Mouse (Mus musculus) intestine, embryonic 15.5 days (tissue): ENCODE measurements around the gene Olfr1287. TPM values are rescaled to one million over a fixed set of nuclear protein-coding genes. Genes with fewer than 3 reads are reported as not detected.

Experiments
- ATAC-seq: fragments of 200-750 bp; cut with Nextera tagmentation; 2 replicates; pipeline ENCODE4 v1.8.0; 2017; ENCODE audit warnings: moderate TSS enrichment, moderate library complexity
- H3K27ac ChIP-seq: fragments of 300-500 bp; sonication (generic); 2 replicates; pipeline ENCODE4 v1.5.1; 2015; ENCODE audit warnings: mild to moderate bottlenecking, inconsistent platforms
- H3K27me3 ChIP-seq: fragments of 300-500 bp; sonication (generic); replicated peaks from 2 replicates; pipeline ENCODE4 v1.6.1; 2015; ENCODE audit warnings: inconsistent platforms
- H3K36me3 ChIP-seq: fragments of 300-500 bp; sonication (generic); 2 replicates; pipeline ENCODE4 v1.6.1; 2015; ENCODE audit warnings: inconsistent platforms
- H3K4me1 ChIP-seq: fragments of 300-500 bp; sonication (generic); replicated peaks from 2 replicates; pipeline ENCODE4 v1.6.1; 2015; ENCODE audit warnings: inconsistent platforms
- H3K4me2 ChIP-seq: fragments of 300-500 bp; sonication (generic); replicated peaks from 2 replicates; pipeline ENCODE4 v1.6.1; 2015; ENCODE audit warnings: mild to moderate bottlenecking, inconsistent platforms
- H3K4me3 ChIP-seq: fragments of 300-500 bp; sonication (generic); replicated peaks from 2 replicates; pipeline ENCODE4 v1.5.1; 2015; ENCODE audit warnings: inconsistent platforms
- H3K9ac ChIP-seq: fragments of 300-500 bp; sonication (generic); 2 replicates; pipeline ENCODE4 v1.6.1; 2015; ENCODE audit warnings: inconsistent platforms
- H3K9me3 ChIP-seq: fragments of 300-500 bp; sonication (generic); 2 replicates; pipeline ENCODE4 v1.6.1; 2016; ENCODE audit warnings: inconsistent platforms
- WGBS: fragments of 180-500 bp; shearing (Covaris S2); methylation state at CpG from one replicate; pipeline ENCODE4 v1.1.7; 2015; 5-methylcytosine and 5-hydroxymethylcytosine counted together
- polyA plus RNA-seq: library from polyadenylated mRNA; unstranded; fragments of >200 nt; fragmentation: Nextera tagmentation; extraction: Ambion mirVana; gene quantifications from 2 replicates; pipeline ENCODE4 v1.2.1, GENCODE M21; 2015

The Olfr1287 gene
- polyA plus RNA-seq = not detected in 2 replicates

- no peaks in the 10 kb centered on the region for H3K4me1 ChIP-seq
- WGBS = 81% methylated on average over 1 of the region's 1 CpGs
- no peak within 1 kb of the TSS for H3K9ac ChIP-seq
- ATAC-seq = no peak
- H3K27me3 ChIP-seq = no peaks in the 10 kb centered on the region
- H3K4me3 ChIP-seq = no peak within 1 kb of the TSS
- no peaks in the 10 kb centered on the region for H3K9me3 ChIP-seq
- no peak within 1 kb of the TSS for H3K4me2 ChIP-seq
- no peaks in the 10 kb centered on the region for H3K36me3 ChIP-seq
- H3K27ac ChIP-seq = no peak within 1 kb of the TSS
These were observed at the start of gene Olfr1287 for GRCm38 (mm10) chr2:111448842-111449241. Gene Olfr1287 (plus strand): TSS chr2:111449142.

DNA sequence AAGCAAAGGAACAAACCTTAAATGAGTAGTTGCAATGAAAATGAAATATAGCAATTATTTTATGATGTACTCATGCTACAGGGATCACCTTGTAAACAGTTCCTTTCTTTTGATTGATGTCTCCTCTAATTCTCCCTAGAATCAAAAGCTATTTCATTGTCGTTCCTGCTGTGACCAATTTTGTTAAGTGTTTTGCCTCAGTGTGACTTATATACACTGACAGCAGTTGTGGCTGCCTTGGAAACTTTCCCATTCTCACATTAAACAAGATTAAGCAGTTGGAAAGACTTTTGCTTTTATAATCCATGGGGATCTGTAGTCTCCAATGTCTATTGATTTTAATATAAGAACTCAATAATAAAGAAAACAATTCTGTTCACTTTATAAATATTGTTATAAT is 26.0 kb upstream of the Olfr1287 start, which contains the start of gene Olfr1286:
TSS of gene Olfr1286 (minus strand) at position 185 of the 400 bp plus-strand sequence.
- Histone ChIP-seq H3K9ac (no peak within 1 kb of the TSS), H3K27me3 (no peaks in the 10 kb centered on the region), H3K27ac (no peak within 1 kb of the TSS), H3K4me2 (no peak within 1 kb of the TSS), H3K9me3 (no peaks in the 10 kb centered on the region), H3K4me1 (no peaks in the 10 kb centered on the region), H3K36me3 (no peaks in the 10 kb centered on the region), H3K4me3 (no peak within 1 kb of the TSS)
- WGBS = 60% methylated on average over 1 of the region's 1 CpGs
- ATAC-seq = no peak

GRCm38 (mm10) chr2:111473801-111474200 is 24.9 kb downstream of the Olfr1287 start, which contains the start of gene Olfr1288:
Gene Olfr1288 (plus strand): TSS chr2:111474101.
- H3K4me3 ChIP-seq = no peak within 1 kb of the TSS
- no peaks in the 10 kb centered on the region for H3K36me3 ChIP-seq
- WGBS = 91% methylated on average over 1 of the region's 1 CpGs
- no peak within 1 kb of the TSS for H3K4me2 ChIP-seq
- H3K4me1 ChIP-seq = no peaks in the 10 kb centered on the region
- H3K9ac ChIP-seq = no peak within 1 kb of the TSS
- ATAC-seq = no peak
- H3K27ac ChIP-seq = no peak within 1 kb of the TSS
- H3K9me3 ChIP-seq = no peaks in the 10 kb centered on the region
- no peaks in the 10 kb centered on the region for H3K27me3 ChIP-seq

DNA sequence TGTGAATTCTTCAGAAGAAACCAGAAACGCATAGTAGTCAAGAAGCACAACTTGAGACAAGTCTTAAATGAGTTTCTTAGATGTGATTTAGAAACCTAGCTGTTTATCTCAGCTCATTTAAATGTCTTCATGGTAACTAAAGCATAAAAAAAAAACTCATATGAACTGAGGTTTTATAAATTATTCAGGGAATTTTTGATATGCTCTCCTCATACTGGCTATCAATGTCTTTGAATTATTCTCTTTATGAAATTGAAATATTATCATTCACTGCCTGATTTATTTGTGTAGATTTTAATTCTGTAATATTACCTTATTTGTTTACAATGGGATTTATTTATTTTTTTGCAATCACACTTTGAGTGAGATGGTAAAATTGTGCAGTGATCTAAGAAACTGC is 31.6 kb downstream of the Olfr1287 start, which contains the start of gene Olfr1289:
TSS of gene Olfr1289 (plus strand) at position 301 of the 400 bp plus-strand sequence.
- Histone ChIP-seq H3K36me3 (no peaks in the 10 kb centered on the region), H3K27ac (no peak within 1 kb of the TSS), H3K9me3 (no peaks in the 10 kb centered on the region), H3K9ac (no peak within 1 kb of the TSS), H3K4me3 (no peak within 1 kb of the TSS), H3K4me2 (no peak within 1 kb of the TSS), H3K27me3 (no peaks in the 10 kb centered on the region), H3K4me1 (no peaks in the 10 kb centered on the region)
- 68% methylated on average over 1 of the region's 1 CpGs for WGBS
- no peak for ATAC-seq

DNA sequence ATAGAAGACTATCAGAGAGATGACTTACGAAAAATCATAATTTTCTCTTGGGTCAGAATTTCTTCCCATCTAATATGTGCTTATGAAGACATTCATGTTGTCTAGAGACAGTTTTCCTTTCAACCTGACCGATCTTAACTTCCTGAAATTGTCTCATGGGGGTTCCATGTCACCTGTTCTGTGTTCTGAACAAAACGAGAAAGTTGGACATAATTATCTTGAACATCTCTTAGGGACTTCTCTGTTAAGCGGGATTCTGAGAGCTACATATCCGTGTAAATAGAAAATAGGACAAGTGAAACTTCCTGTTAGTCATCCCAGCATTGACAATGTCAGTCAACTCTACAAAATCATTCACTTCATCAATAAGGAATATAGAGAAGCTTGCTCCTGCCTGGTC is 44.8 kb downstream of the Olfr1287 start, which contains the start of gene Olfr1290:
TSS of gene Olfr1290 (minus strand) at position 101 of the 400 bp plus-strand sequence.
- no peaks in the 10 kb centered on the region for H3K27me3 ChIP-seq
- no peaks in the 10 kb centered on the region for H3K9me3 ChIP-seq
- WGBS = 79% methylated on average over 5 of the region's 5 CpGs
- H3K4me3 ChIP-seq = no peak within 1 kb of the TSS
- H3K27ac ChIP-seq = no peak within 1 kb of the TSS
- H3K4me2 ChIP-seq = no peak within 1 kb of the TSS
- no peak for ATAC-seq
- no peaks in the 10 kb centered on the region for H3K36me3 ChIP-seq
- no peaks in the 10 kb centered on the region for H3K4me1 ChIP-seq
- no peak within 1 kb of the TSS for H3K9ac ChIP-seq

DNA sequence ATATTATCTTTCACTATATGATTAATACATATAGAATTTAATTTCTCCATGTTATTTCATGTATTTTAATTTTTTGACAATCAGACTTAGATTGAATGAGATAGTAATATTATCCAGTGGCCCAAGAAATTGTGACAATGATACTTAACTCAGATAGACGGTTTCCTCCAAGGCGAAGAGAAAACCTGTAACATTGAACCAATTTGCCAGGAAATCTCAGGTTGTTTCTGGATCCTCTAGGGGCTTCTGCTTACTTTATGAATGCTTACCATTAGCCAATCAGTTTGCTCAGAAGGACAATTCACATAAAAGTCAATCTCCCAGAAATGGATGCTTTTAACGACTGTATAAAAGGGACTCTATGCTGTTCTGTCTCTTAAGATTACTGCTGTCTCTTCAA is 47.9 kb downstream of the Olfr1287 start, which contains the start of gene Olfr1291-ps1:
TSS of gene Olfr1291-ps1 (plus strand) at position 301 of the 400 bp plus-strand sequence.
- Histone ChIP-seq H3K9me3 (no peaks in the 10 kb centered on the region), H3K27me3 (no peaks in the 10 kb centered on the region), H3K4me1 (no peaks in the 10 kb centered on the region), H3K9ac (no peak within 1 kb of the TSS), H3K4me2 (no peak within 1 kb of the TSS), H3K36me3 (no peaks in the 10 kb centered on the region), H3K27ac (no peak within 1 kb of the TSS), H3K4me3 (no peak within 1 kb of the TSS)
- no peak for ATAC-seq
- 91% methylated on average over 3 of the region's 3 CpGs for WGBS

Other genes with a start within 250 kb of the Olfr1287 start
- not detected in 2 replicates for gene 4930430A15Rik, start 219.5 kb upstream of the Olfr1287 start, polyA plus RNA-seq
- gene Olfr1275, start 213.9 kb upstream of the Olfr1287 start, polyA plus RNA-seq = not detected in 2 replicates
- not detected in 2 replicates for gene Olfr1276, start 194.6 kb upstream of the Olfr1287 start, polyA plus RNA-seq
- gene Olfr1277, start 175.0 kb upstream of the Olfr1287 start, polyA plus RNA-seq = not detected in 2 replicates
- not detected in 2 replicates for gene Olfr1278, start 159.0 kb upstream of the Olfr1287 start, polyA plus RNA-seq
- gene Olfr1279, start 148.5 kb upstream of the Olfr1287 start, polyA plus RNA-seq = not detected in 2 replicates
- gene Olfr1280, start 135.1 kb upstream of the Olfr1287 start, polyA plus RNA-seq = not detected in 2 replicates
- gene Olfr1281, start 122.6 kb upstream of the Olfr1287 start, polyA plus RNA-seq = not detected in 2 replicates
- gene Olfr1282, start 113.1 kb upstream of the Olfr1287 start, polyA plus RNA-seq = not detected in 2 replicates
- gene Olfr1283, start 82.4 kb upstream of the Olfr1287 start, polyA plus RNA-seq = not detected in 2 replicates
- not detected in 2 replicates for gene Olfr1284, start 73.6 kb upstream of the Olfr1287 start, polyA plus RNA-seq
- not detected in 2 replicates for gene Olfr1286, start 26.0 kb upstream of the Olfr1287 start, polyA plus RNA-seq
- gene Olfr1288, start 25.0 kb downstream of the Olfr1287 start, polyA plus RNA-seq = not detected in 2 replicates
- gene Olfr1289, start 31.7 kb downstream of the Olfr1287 start, polyA plus RNA-seq = not detected in 2 replicates
- gene Olfr1290, start 44.7 kb downstream of the Olfr1287 start, polyA plus RNA-seq = not detected in 2 replicates
- gene Olfr1291-ps1, start 48.0 kb downstream of the Olfr1287 start, polyA plus RNA-seq = not detected in 2 replicates
- gene Olfr1293-ps, start 76.1 kb downstream of the Olfr1287 start, polyA plus RNA-seq = not detected in 2 replicates
- not detected in 2 replicates for gene Olfr1294, start 91.1 kb downstream of the Olfr1287 start, polyA plus RNA-seq
- gene Olfr1295, start 120.5 kb downstream of the Olfr1287 start, polyA plus RNA-seq = not detected in 2 replicates
- not detected in 2 replicates for gene Olfr1297, start 177.4 kb downstream of the Olfr1287 start, polyA plus RNA-seq
- not detected in 2 replicates for gene Olfr1298, start 200.1 kb downstream of the Olfr1287 start, polyA plus RNA-seq
- not detected in 2 replicates for gene Olfr1299, start 212.3 kb downstream of the Olfr1287 start, polyA plus RNA-seq